ENCODE assay signal across 22 mouse cellular contexts in genomic region chr5:137299240-137299639, GRCm38 (mm10).
"Had no signal": no experiment of that assay in that cellular context is flagged by ENCODE, and none has a peak within 500 bp of the region (broad histone marks: within the 10 kb centered on the region; RNA-seq: fewer than 3 reads in every experiment).

No protein-coding gene starts in this region.

- DNase-seq: liver, postnatal 0 days; lung, adult 2 months; lung, postnatal 14 days; lung, postnatal 36 days; retina, postnatal 1 day; right cerebral cortex, adult 18-20 months; right cerebral cortex, postnatal 25 days; right cerebral cortex, postnatal 4 days; spleen, adult 18-20 months; thymus, adult 2 months; thymus, postnatal 25 days; thymus, postnatal 4 days had no signal

- H3K27ac ChIP-seq: liver, embryonic 15.5 days; lung, embryonic 15.5 days; macrophage; midbrain, embryonic 10.5 days; midbrain, embryonic 13.5 days; neural tube, embryonic 13.5 days; neural tube, embryonic 15.5 days had no signal

- H3K4me2 ChIP-seq: liver, embryonic 15.5 days; lung, embryonic 15.5 days; midbrain, embryonic 13.5 days; neural tube, embryonic 13.5 days; neural tube, embryonic 15.5 days had no signal

- ATAC-seq: liver, postnatal 0 days; lung, postnatal 0 days; midbrain, embryonic 13.5 days; midbrain, embryonic 16.5 days had no signal

- H3K4me3 ChIP-seq: liver, embryonic 15.5 days; lung, embryonic 15.5 days; midbrain, embryonic 10.5 days; midbrain, embryonic 13.5 days; myocyte; neural tube, embryonic 13.5 days; neural tube, embryonic 15.5 days had no signal

- H3K27me3 ChIP-seq: liver, embryonic 15.5 days; lung, embryonic 15.5 days; midbrain, embryonic 13.5 days; neural tube, embryonic 13.5 days; neural tube, embryonic 15.5 days had no signal

- H3K9ac ChIP-seq: liver, embryonic 15.5 days; liver, postnatal 0 days; lung, embryonic 15.5 days; midbrain, embryonic 13.5 days; neural tube, embryonic 13.5 days; neural tube, embryonic 15.5 days had no signal

- H3K9me3 ChIP-seq: liver, embryonic 15.5 days; lung, embryonic 15.5 days; midbrain, embryonic 10.5 days; midbrain, embryonic 13.5 days; neural tube, embryonic 13.5 days; neural tube, embryonic 15.5 days had no signal
